Mouse (Mus musculus) MEL (cell line): Measurements from ENCODE around the gene Pdcd2l. TPM values are rescaled to one million over a fixed set of nuclear protein-coding genes. Genes with fewer than 3 reads are reported as not detected.
"Not testable (repeated sequence)": the region's sequence is repeated elsewhere in the genome, so short reads cannot be mapped to it uniquely, and the experiment has no call there.

Experiments
- DNase-seq: peaks from one replicate; pipeline ENCODE4 v3.0.0; 2011; ENCODE audit warnings: low read depth, low spot score
- H3K27ac ChIP-seq: 2 replicates; pipeline ENCODE4 v1.5.1; 2012; ENCODE audit warnings: low read depth, mild to moderate bottlenecking, control low read depth, low read length, moderate library complexity; ENCODE audit not compliant: control insufficient read depth
- H3K27me3 ChIP-seq, 2 experiments: fragments of 150-350 bp in 1 of 2; sonication (generic) in 1 of 2; 2 replicates each; pipeline ENCODE4 v1.6.1; 2012; ENCODE audit warnings: low read length in 2 of 2, mild to moderate bottlenecking in 2 of 2, improper control_type of control experiment in 1 of 2, moderate library complexity in 1 of 2; ENCODE audit not compliant: insufficient read depth in 2 of 2, control insufficient read depth in 1 of 2
- H3K36me3 ChIP-seq, 2 experiments: 2 replicates each; pipeline ENCODE4 v1.6.1; 2012 to 2014; ENCODE audit warnings: low read length in 2 of 2, improper control_type of control experiment in 1 of 2, inconsistent platforms in 1 of 2, mild to moderate bottlenecking in 1 of 2; ENCODE audit not compliant: insufficient read depth in 2 of 2, control insufficient read depth in 1 of 2
- H3K4me1 ChIP-seq, 2 experiments: fragments of 150-350 bp in 1 of 2; sonication (generic) in 1 of 2; 2 replicates each; pipeline ENCODE4 v1.6.1; 2012; ENCODE audit warnings: low read length in 2 of 2, improper control_type of control experiment in 1 of 2, mild to moderate bottlenecking in 1 of 2; ENCODE audit not compliant: insufficient read depth in 2 of 2, control insufficient read depth in 1 of 2
- H3K4me3 ChIP-seq, 2 experiments: fragments of 150-350 bp in 1 of 2; sonication (generic) in 1 of 2; 2 replicates each; pipeline ENCODE4 v1.5.1; 2012; ENCODE audit warnings: low read depth in 2 of 2, low read length in 2 of 2, mild to moderate bottlenecking in 2 of 2, moderate library complexity in 2 of 2, control low read depth in 1 of 2, improper control_type of control experiment in 1 of 2; ENCODE audit not compliant: control insufficient read depth in 1 of 2, insufficient read depth in 1 of 2
- H3K79me2 ChIP-seq: 2 replicates; pipeline ENCODE4 v1.6.1; 2012; ENCODE audit warnings: mild to moderate bottlenecking, low read length, moderate library complexity; ENCODE audit not compliant: control insufficient read depth, poor library complexity, insufficient read depth
- H3K9ac ChIP-seq: 2 replicates; pipeline ENCODE4 v1.6.1; 2012; ENCODE audit warnings: low read depth, mild to moderate bottlenecking, control low read depth, low read length, moderate library complexity; ENCODE audit not compliant: control insufficient read depth, poor library complexity, severe bottlenecking
- H3K9me3 ChIP-seq: fragments of 150-350 bp; sonication (generic); replicated peaks from 2 replicates; pipeline ENCODE4 v1.6.1; 2012; ENCODE audit warnings: mild to moderate bottlenecking, low read length, improper control_type of control experiment, moderate library complexity; ENCODE audit not compliant: insufficient read depth
- BHLHE40 ChIP-seq: IDR thresholded peaks from 2 replicates; pipeline ENCODE4 v1.6.1; 2012; ENCODE audit warnings: low read depth, mild to moderate bottlenecking, inconsistent platforms, low read length, improper control_type of control experiment, borderline replicate concordance
- CTCF ChIP-seq, 3 experiments: IDR thresholded peaks in 2 of 3; conservative IDR thresholded peaks in 1 of 3; 2 replicates each; pipeline ENCODE4 v1.5.1; 2011 to 2012; ENCODE audit warnings: low read length in 3 of 3, low read depth in 2 of 3, mild to moderate bottlenecking in 2 of 3, improper control_type of control experiment in 1 of 3, inconsistent platforms in 1 of 3, mixed read lengths in 1 of 3, moderate library complexity in 1 of 3; ENCODE audit not compliant: control insufficient read depth in 1 of 3, insufficient read depth in 1 of 3, poor library complexity in 1 of 3, severe bottlenecking in 1 of 3
- ETS1 ChIP-seq: IDR thresholded peaks from 2 replicates; pipeline ENCODE4 v1.6.1; 2012; ENCODE audit warnings: low read depth, mild to moderate bottlenecking, inconsistent platforms, low read length, improper control_type of control experiment, moderate library complexity
- GABPA ChIP-seq: IDR thresholded peaks from 2 replicates; pipeline ENCODE4 v1.6.1; 2012; ENCODE audit warnings: low read depth, mild to moderate bottlenecking, inconsistent platforms, low read length, improper control_type of control experiment, moderate library complexity
- GATA1 ChIP-seq: IDR thresholded peaks from 2 replicates; pipeline ENCODE4 v1.6.1; 2011; ENCODE audit warnings: low read depth, low read length, improper control_type of control experiment
- JUND ChIP-seq: IDR thresholded peaks from 2 replicates; pipeline ENCODE4 v1.6.1; 2011; ENCODE audit warnings: low read depth, mild to moderate bottlenecking, improper control_type of control experiment, low read length
- KAT2A ChIP-seq: conservative IDR thresholded peaks from 2 replicates; pipeline ENCODE4 v1.6.1; 2012; ENCODE audit warnings: low read depth, low read length, improper control_type of control experiment, inconsistent platforms
- MEF2A ChIP-seq: IDR thresholded peaks from 2 replicates; pipeline ENCODE4 v1.6.1; 2014; ENCODE audit warnings: low read depth, mild to moderate bottlenecking, inconsistent platforms, low read length, improper control_type of control experiment; ENCODE audit not compliant: poor library complexity, insufficient replicate concordance, severe bottlenecking; ENCODE audit errors: extremely low read depth
- MXI1 ChIP-seq: IDR thresholded peaks from 2 replicates; pipeline ENCODE4 v1.6.1; 2011; ENCODE audit warnings: mild to moderate bottlenecking, low read depth, low read length, improper control_type of control experiment
- NRF1 ChIP-seq: IDR thresholded peaks from 2 replicates; pipeline ENCODE4 v1.6.1; 2014; ENCODE audit warnings: low read depth, mild to moderate bottlenecking, inconsistent platforms, low read length, improper control_type of control experiment, moderate library complexity; ENCODE audit not compliant: poor library complexity, insufficient read depth, severe bottlenecking
- POLR2A ChIP-seq, 2 experiments: IDR thresholded peaks; 2 replicates each; pipeline ENCODE4 v1.6.1; 2011 to 2012; ENCODE audit warnings: low read length in 2 of 2, mild to moderate bottlenecking in 2 of 2, control low read depth in 1 of 2, improper control_type of control experiment in 1 of 2, low read depth in 1 of 2, moderate library complexity in 1 of 2; ENCODE audit not compliant: control insufficient read depth in 1 of 2, insufficient read depth in 1 of 2, poor library complexity in 1 of 2
- POLR2AphosphoS2 ChIP-seq: IDR thresholded peaks from 2 replicates; pipeline ENCODE4 v1.6.1; 2011; ENCODE audit warnings: low read length, improper control_type of control experiment
- POLR2AphosphoS5 ChIP-seq: IDR thresholded peaks from 2 replicates; pipeline ENCODE4 v1.6.1; 2012; ENCODE audit warnings: low read depth, borderline replicate concordance, mild to moderate bottlenecking, inconsistent platforms, low read length, moderate library complexity, mixed read lengths
- RAD21 ChIP-seq: IDR thresholded peaks from 2 replicates; pipeline ENCODE4 v1.6.1; 2011; ENCODE audit warnings: mild to moderate bottlenecking, low read depth, low read length, improper control_type of control experiment
- TAL1 ChIP-seq: IDR thresholded peaks from 2 replicates; pipeline ENCODE4 v1.6.1; 2012; ENCODE audit warnings: mild to moderate bottlenecking, inconsistent platforms, low read length, moderate library complexity, mixed read lengths
- TCF12 ChIP-seq: IDR thresholded peaks from 2 replicates; pipeline ENCODE4 v1.6.1; 2014; ENCODE audit warnings: low read depth, mild to moderate bottlenecking, inconsistent platforms, low read length, improper control_type of control experiment, moderate library complexity
- UBTF ChIP-seq: IDR thresholded peaks from 2 replicates; pipeline ENCODE4 v1.6.1; 2012; ENCODE audit warnings: low read depth, mild to moderate bottlenecking, inconsistent platforms, low read length, improper control_type of control experiment, moderate library complexity, borderline replicate concordance; ENCODE audit not compliant: insufficient read depth
- ZC3H11A ChIP-seq: IDR thresholded peaks from 2 replicates; pipeline ENCODE4 v1.6.1; 2012; ENCODE audit warnings: low read depth, mild to moderate bottlenecking, inconsistent platforms, low read length, improper control_type of control experiment
- ZKSCAN1 ChIP-seq: IDR thresholded peaks from 2 replicates; pipeline ENCODE4 v1.6.1; 2012; ENCODE audit warnings: low read depth, mild to moderate bottlenecking, inconsistent platforms, low read length, improper control_type of control experiment, moderate library complexity
- polyA plus RNA-seq, 2 experiments: library from polyadenylated mRNA; stranded (reverse) in 1 of 2; unstranded in 1 of 2; fragments of >175 nt in 1 of 2; fragments of >200 nt in 1 of 2; gene quantifications; 2 replicates each; pipeline versions ENCODE4 v1.2.1 to v1.2.4; 2012; ENCODE audit warnings: low replicate concordance in 2 of 2, low read depth in 1 of 2; ENCODE audit not compliant: insufficient read length in 2 of 2, insufficient read depth in 1 of 2, missing spikeins in 1 of 2
- total RNA-seq: library from RNA; depleted of rRNA; stranded (reverse); fragments of 300-350 nt; gene quantifications from 2 replicates; pipeline ENCODE4 v1.2.3, GENCODE M21; 2012

Pdcd2l gene
- total and polyA plus RNA-seq, 3 experiments: 25.7 to 26.6 TPM; not detected in 1

GRCm38 (mm10) chr7:34206331-34206730 is 9.9 kb upstream of the Pdcd2l start:
- peaks cover 0 to 11% of the 10 kb centered on the region in 2 experiments; a peak in 2 of 4 replicates for H3K36me3 ChIP-seq

GRCm38 (mm10) chr7:34202147-34202546 is 5.7 kb upstream of the Pdcd2l start:
- not testable (repeated sequence) for DNase-seq, H3K4me3 ChIP-seq, H3K27me3 ChIP-seq, H3K36me3 ChIP-seq, H3K27ac ChIP-seq, H3K9me3 ChIP-seq, H3K4me1 ChIP-seq, H3K9ac ChIP-seq, H3K79me2 ChIP-seq

More at GRCm38 (mm10) chr7:34206331-34206730, 9.9 kb upstream of the Pdcd2l start:
- no peak overlapping the region for H3K27ac ChIP-seq
- no peak overlapping the region for H3K9ac ChIP-seq
- DNase-seq: no peak
- no peak for TF ChIP-seq GABPA
- no peak for TF ChIP-seq ETS1
- TF ChIP-seq CTCF (IDR thresholded peaks at IDR 0.05 in 2 of 3, conservative IDR thresholded peaks at IDR 0.05 in 1 of 3; ENCODE audit: control insufficient read depth in 1 of 3, insufficient read depth in 1 of 3, low read depth in 2 of 3, low read length in 3 of 3, poor library complexity in 1 of 3, severe bottlenecking in 1 of 3): no peak
- no peak for TF ChIP-seq TAL1
- TF ChIP-seq RAD21: no peak
- TF ChIP-seq JUND: no peak
- no peak for TF ChIP-seq KAT2A
- no peak for TF ChIP-seq GATA1
- TF ChIP-seq ZC3H11A: no peak
- H3K4me3 ChIP-seq: no peak overlapping the region
- H3K4me1 ChIP-seq: no peaks in the 10 kb centered on the region
- no peaks in the 10 kb centered on the region for H3K27me3 ChIP-seq
- no peaks in the 10 kb centered on the region for H3K9me3 ChIP-seq
- H3K79me2 ChIP-seq: no peaks in the 10 kb centered on the region

- no peaks in the 10 kb centered on the region for H3K27me3 ChIP-seq
- DNase-seq: peak; percentile 52
- no peak overlapping the region for H3K9ac ChIP-seq
- H3K36me3 ChIP-seq: peaks cover 0 to 5% of the 10 kb centered on the region in 2 experiments; a peak in 3 of 4 replicates
- H3K4me1 ChIP-seq: peaks cover 0 to 3% of the 10 kb centered on the region in 2 experiments; a peak in 1 of 4 replicates
- no peak overlapping the region for H3K4me3 ChIP-seq
- peaks cover 3% of the 10 kb centered on the region; the same call in 1 of the 2 replicates for H3K79me2 ChIP-seq
- no peaks in the 10 kb centered on the region for H3K9me3 ChIP-seq
- no peak for TF ChIP-seq UBTF
- TF ChIP-seq ZKSCAN1: no peak
- no peak for TF ChIP-seq MEF2A
- no peak for TF ChIP-seq ETS1
- TF ChIP-seq GABPA: no peak
- no peak for TF ChIP-seq RAD21
- TF ChIP-seq BHLHE40: no peak
- TF ChIP-seq MXI1: no peak
- TF ChIP-seq POLR2AphosphoS2: peak; percentile 60; the same call in 1 of the 2 replicates
- no peak for TF ChIP-seq ZC3H11A
- peak in 1 of 2 experiments; percentile 40; a peak in 1 of 4 replicates for TF ChIP-seq POLR2A (IDR thresholded peaks at IDR 0.05; ENCODE audit: control insufficient read depth in 1 of 2, insufficient read depth in 1 of 2, low read depth in 1 of 2, low read length in 2 of 2, poor library complexity in 1 of 2)
- no peak for TF ChIP-seq JUND
- no peak for TF ChIP-seq NRF1
- TF ChIP-seq KAT2A: no peak
- no peak for TF ChIP-seq POLR2AphosphoS5
- TF ChIP-seq TCF12: no peak
- no peak overlapping the region for H3K27ac ChIP-seq
Observed at GRCm38 (mm10) chr7:34200829-34201228, 4.4 kb upstream of the Pdcd2l start.
